10 mouse cellular contexts compared by ENCODE assay signal in the genomic region with DNA sequence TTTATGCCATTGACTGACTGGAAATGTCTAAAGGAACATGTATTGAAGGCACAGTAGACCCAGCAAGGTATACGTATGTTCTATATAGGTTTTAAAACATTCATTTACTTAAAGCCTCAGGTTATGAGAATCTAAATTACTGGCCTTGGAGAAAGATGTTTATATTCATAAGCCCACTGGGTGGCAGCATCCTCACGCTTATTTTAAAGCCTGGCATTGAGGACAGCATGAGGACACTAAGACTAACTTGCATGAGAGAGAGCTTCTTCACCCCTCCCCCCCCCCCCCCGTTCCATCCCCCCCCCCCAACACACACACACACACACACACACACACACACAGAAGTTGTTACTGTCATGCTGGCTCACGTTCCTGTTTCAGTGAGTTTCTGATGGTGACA. TPM values are rescaled to one million over a fixed set of nuclear protein-coding genes. Genes with fewer than 3 reads are reported as not detected.
A peak's percentile ranks its signal among the peaks of the same experiment; 100 is the strongest.
DNase-seq lines count a peak whose midpoint lies in the region; ATAC-seq and TF ChIP-seq lines count a peak whose summit lies in the region.
"Had no signal": no experiment of that assay in that cellular context is flagged by ENCODE, and none has a peak within 500 bp of the region (broad histone marks: within the 10 kb centered on the region; RNA-seq: fewer than 3 reads in every experiment).

No protein-coding gene starts in this region.

- H3K27ac ChIP-seq in kidney, adult 2 months (ENCODE audit: insufficient read depth, low read depth, low read length), result no peak overlapping the region
- H3K27ac ChIP-seq in kidney, embryonic 16.5 days (ENCODE audit: low read length), result no peak overlapping the region
- no peak overlapping the region for H3K27ac ChIP-seq in forebrain, embryonic 11.5 days (ENCODE audit: low read depth, low read length)

- WGBS in kidney, adult 2 months, result 19% methylated on average over 4 of the region's 4 CpGs
- 19% methylated on average over 3 of the region's 4 CpGs for WGBS in kidney, embryonic 16.5 days
- WGBS in forebrain, embryonic 11.5 days, result 37% methylated on average over 3 of the region's 4 CpGs

- no peak for ATAC-seq in kidney, embryonic 16.5 days (ENCODE audit: low FRiP score, low TSS enrichment)
- peak; percentile 70 for ATAC-seq in forebrain, embryonic 11.5 days (replicated peaks; ENCODE audit: low FRiP score)

- peak; percentile 8 for DNase-seq in kidney, adult 2 months
- DNase-seq in adrenal gland, postnatal 25 days, result peak; percentile 4
- peak; percentile 51 for DNase-seq in forebrain, embryonic 11.5 days (ENCODE audit: low spot score)
- DNase-seq in kidney, postnatal 36 days, result peak; percentile 3 to 37
- peak; percentile 7 for DNase-seq in naive thymus-derived CD4-positive, alpha-beta T cell, adult 2 months (ENCODE audit: low read depth)
- DNase-seq in spleen, postnatal 14 days (ENCODE audit: low spot score in 2 of 2), result no peak
- no peak for DNase-seq in urinary bladder, adult 18-20 months (ENCODE audit: low spot score in 2 of 2)

- no peaks in the 10 kb centered on the region for H3K9me3 ChIP-seq in kidney, embryonic 16.5 days (ENCODE audit: low read length)
- no peaks in the 10 kb centered on the region for H3K9me3 ChIP-seq in forebrain, embryonic 11.5 days (ENCODE audit: control insufficient read depth, low read length)

- 0 out of 2 replicates have a peak, but pooled peaks have one; percentile 15 for TF ChIP-seq CTCF in kidney, adult 2 months (conservative IDR thresholded peaks at IDR 0.05; ENCODE audit: insufficient read depth, insufficient read length, low read depth, low read length)

- no peaks in the 10 kb centered on the region for H3K36me3 ChIP-seq in kidney, adult 2 months (ENCODE audit: control insufficient read depth, insufficient read depth, low read length)
- H3K36me3 ChIP-seq in kidney, embryonic 16.5 days (ENCODE audit: insufficient read depth, low read length), result no peaks in the 10 kb centered on the region
- H3K36me3 ChIP-seq in forebrain, embryonic 11.5 days (ENCODE audit: control insufficient read depth, insufficient read depth, low read length), result no peaks in the 10 kb centered on the region

- H3K27me3 ChIP-seq in kidney, adult 2 months (replicated peaks; ENCODE audit: control insufficient read depth, insufficient read depth, low read length), result no peaks in the 10 kb centered on the region
- no peaks in the 10 kb centered on the region for H3K27me3 ChIP-seq in kidney, embryonic 16.5 days (ENCODE audit: insufficient read depth, low read length)
- no peaks in the 10 kb centered on the region for H3K27me3 ChIP-seq in forebrain, embryonic 11.5 days (ENCODE audit: control insufficient read depth, insufficient read depth, low read length)

- H3K4me3 ChIP-seq in kidney, adult 2 months (ENCODE audit: insufficient read depth, low read depth, low read length), result no peak overlapping the region
- H3K4me3 ChIP-seq in kidney, embryonic 16.5 days (ENCODE audit: low read length), result no peak overlapping the region
- H3K4me3 ChIP-seq in forebrain, embryonic 11.5 days (ENCODE audit: low read depth, low read length), result no peak overlapping the region

- no peaks in the 10 kb centered on the region for H3K4me1 ChIP-seq in kidney, adult 2 months (ENCODE audit: control insufficient read depth, insufficient read depth, low read length)
- no peaks in the 10 kb centered on the region for H3K4me1 ChIP-seq in kidney, embryonic 16.5 days (ENCODE audit: insufficient read depth, low read length)
- no peaks in the 10 kb centered on the region for H3K4me1 ChIP-seq in forebrain, embryonic 11.5 days (replicated peaks; ENCODE audit: control insufficient read depth, insufficient read depth, low read length)

- H3K4me2 ChIP-seq in kidney, embryonic 16.5 days (replicated peaks; ENCODE audit: low read depth, low read length), result no peak overlapping the region
- H3K4me2 ChIP-seq in forebrain, embryonic 11.5 days (ENCODE audit: low read depth, low read length, severe bottlenecking), result no peak overlapping the region

- TF ChIP-seq POLR2A in kidney, adult 2 months (IDR thresholded peaks at IDR 0.05; ENCODE audit: low read depth, low read length), result no peak

- H3K9ac ChIP-seq in kidney, embryonic 16.5 days (replicated peaks; ENCODE audit: low read length), result no peak overlapping the region
- H3K9ac ChIP-seq in forebrain, embryonic 11.5 days (ENCODE audit: low read length), result no peak overlapping the region

RNA-seq across cellular contexts. Expression of a gene that starts 17.7 kb away (rescaled TPM):
- not detected in 2 replicates for polyA plus RNA-seq in kidney, adult 2 months (2012; rRNA removed)
- not detected in 2 replicates for polyA plus RNA-seq in kidney, embryonic 16.5 days (2015; fragmentation: Nextera tagmentation; extraction: Ambion mirVana)
- not detected in 2 replicates for total RNA-seq in adrenal gland, postnatal 25 days (2021)
- polyA plus RNA-seq in forebrain, embryonic 11.5 days (2014; fragmentation: Nextera tagmentation; extraction: Ambion mirVana), result not detected in 2 replicates
- total RNA-seq: neutrophil, adult 5-6 weeks had no signal
- polyA plus RNA-seq: intestine, embryonic 14.5 days had no signal

Comparison
In these comparisons a context has a peak if more than half of its experiments do, and no peak if none do; other contexts are left out.
1. DNase-seq: peak in kidney, adult 2 months (single experiment), adrenal gland, postnatal 25 days (single experiment), forebrain, embryonic 11.5 days (single experiment), kidney, postnatal 36 days (2 of 2) and naive thymus-derived CD4-positive, alpha-beta T cell, adult 2 months (single experiment); none in spleen, postnatal 14 days (0 of 2) and urinary bladder, adult 18-20 months (0 of 2).